Comparison of ENCODE assay signal across 8 mouse cellular contexts in the genomic region with DNA sequence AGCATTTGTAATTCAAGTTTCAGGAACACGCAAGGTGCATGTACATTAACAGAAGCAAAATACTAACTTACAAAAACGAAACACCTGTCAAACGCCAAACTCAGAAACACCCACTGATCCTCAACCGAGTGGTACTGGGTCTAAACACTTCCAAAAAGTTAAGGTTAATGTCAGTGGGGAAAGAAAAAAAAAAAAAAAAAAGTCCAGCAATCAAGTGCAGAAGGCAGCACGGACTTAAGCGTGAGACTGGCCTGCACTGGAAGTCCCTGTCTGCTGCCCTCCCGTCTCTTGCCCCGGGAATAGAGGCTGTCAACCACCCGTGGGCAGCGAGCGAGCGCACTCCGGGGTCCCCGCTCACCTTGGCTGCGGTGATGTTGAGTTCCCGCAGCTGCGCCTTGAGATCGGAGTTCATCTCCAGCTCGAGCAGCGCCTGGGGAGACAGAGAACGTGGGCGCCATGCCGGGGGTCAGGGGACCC. TPM values are rescaled to one million over a fixed set of nuclear protein-coding genes. Genes with fewer than 3 reads are reported as not detected.
DNase-seq lines count a peak whose midpoint lies in the region; ATAC-seq and TF ChIP-seq lines count a peak whose summit lies in the region.

No protein-coding gene starts in this region.

- H3K27ac ChIP-seq in heart, postnatal 0 days (ENCODE audit: low read depth) = peak overlapping the region; percentile 88
- H3K27ac ChIP-seq in hindbrain, embryonic 16.5 days (ENCODE audit: low read depth, low read length) = peak overlapping the region; percentile 83
- peak overlapping the region; percentile 88 for H3K27ac ChIP-seq in midbrain, embryonic 13.5 days

- peak overlapping the region; percentile 97 for H3K9ac ChIP-seq in heart, postnatal 0 days (replicated peaks; ENCODE audit: low read depth, low read length)
- H3K9ac ChIP-seq in hindbrain, embryonic 16.5 days (ENCODE audit: low read depth, low read length) = peak overlapping the region; percentile 83
- peak overlapping the region; percentile 99 for H3K9ac ChIP-seq in midbrain, embryonic 13.5 days (replicated peaks)

- WGBS in heart, postnatal 0 days = 2% methylated on average over 23 of the region's 23 CpGs
- WGBS in hindbrain, embryonic 16.5 days = 2% methylated on average over 22 of the region's 23 CpGs
- WGBS in midbrain, embryonic 13.5 days = 2% methylated on average over 23 of the region's 23 CpGs

- peak; percentile 9; the same call in 1 of the 2 replicates for ATAC-seq in heart, postnatal 0 days (ENCODE audit: insufficient read depth, low read depth)
- ATAC-seq in hindbrain, embryonic 16.5 days = no peak
- ATAC-seq in midbrain, embryonic 13.5 days = no peak; the same call in 1 of the 2 replicates

- no peak for DNase-seq in heart, postnatal 0 days (ENCODE audit: low spot score)
- no peak for DNase-seq in heart, adult 18-20 months
- DNase-seq in adipocyte (ENCODE audit: low spot score) = peak; percentile 26
- DNase-seq in thymus, adult 18-20 months = no peak
- no peak for DNase-seq in right cerebral cortex, adult 2 months (ENCODE audit: low spot score in 2 of 2)
- DNase-seq in adrenal gland, postnatal 14 days = no peak

- peaks cover 43% of the 10 kb centered on the region for H3K36me3 ChIP-seq in heart, postnatal 0 days (replicated peaks; ENCODE audit: control insufficient read depth, insufficient read depth, low read length)
- peaks cover 27% of the 10 kb centered on the region for H3K36me3 ChIP-seq in hindbrain, embryonic 16.5 days (ENCODE audit: control insufficient read depth, insufficient read depth, low read length)
- H3K36me3 ChIP-seq in midbrain, embryonic 13.5 days = peaks cover 44% of the 10 kb centered on the region

- H3K27me3 ChIP-seq in heart, postnatal 0 days (ENCODE audit: control insufficient read depth, insufficient read depth, low read length) = no peaks in the 10 kb centered on the region
- no peaks in the 10 kb centered on the region for H3K27me3 ChIP-seq in hindbrain, embryonic 16.5 days (replicated peaks; ENCODE audit: control insufficient read depth, insufficient read depth, low read length)
- no peaks in the 10 kb centered on the region for H3K27me3 ChIP-seq in midbrain, embryonic 13.5 days

- peaks cover 5% of the 10 kb centered on the region; the same call in 1 of the 2 replicates for H3K4me1 ChIP-seq in heart, postnatal 0 days (ENCODE audit: control insufficient read depth, insufficient read depth)
- peaks cover 16% of the 10 kb centered on the region for H3K4me1 ChIP-seq in hindbrain, embryonic 16.5 days (ENCODE audit: control insufficient read depth, insufficient read depth, low read depth, low read length)
- peaks cover 29% of the 10 kb centered on the region for H3K4me1 ChIP-seq in midbrain, embryonic 13.5 days (replicated peaks)

- no peak for TF ChIP-seq EP300 in heart, postnatal 0 days (IDR thresholded peaks at IDR 0.05; ENCODE audit: low read depth)

- TF ChIP-seq CTCF in heart, postnatal 0 days (IDR thresholded peaks at IDR 0.05; ENCODE audit: low read depth) = no peak

- peak overlapping the region; percentile 70 for H3K4me2 ChIP-seq in heart, postnatal 0 days (ENCODE audit: low read depth, low read length)
- H3K4me2 ChIP-seq in hindbrain, embryonic 16.5 days (ENCODE audit: low read length) = peak overlapping the region; percentile 80
- H3K4me2 ChIP-seq in midbrain, embryonic 13.5 days (replicated peaks) = peak overlapping the region; percentile 76

- H3K9me3 ChIP-seq in heart, postnatal 0 days (replicated peaks; ENCODE audit: control insufficient read depth, low read length) = no peaks in the 10 kb centered on the region
- no peaks in the 10 kb centered on the region for H3K9me3 ChIP-seq in hindbrain, embryonic 16.5 days (ENCODE audit: control insufficient read depth, low read length)
- no peaks in the 10 kb centered on the region for H3K9me3 ChIP-seq in midbrain, embryonic 13.5 days

- peak overlapping the region; percentile 82 for H3K4me3 ChIP-seq in heart, postnatal 0 days (ENCODE audit: low read depth, low read length)
- H3K4me3 ChIP-seq in hindbrain, embryonic 16.5 days (ENCODE audit: low read length) = peak overlapping the region; percentile 62
- H3K4me3 ChIP-seq in midbrain, embryonic 13.5 days (replicated peaks) = peak overlapping the region; percentile 91

RNA-seq across cellular contexts. Expression of gene Rps7, which starts 0.7 kb away (rescaled TPM):
- 684 and 717 TPM in 2 replicates for total RNA-seq in heart, postnatal 0 days (2014; rRNA removed; ENCODE audit: low replicate concordance)
- polyA plus RNA-seq in heart, postnatal 0 days (2015; fragmentation: Nextera tagmentation; extraction: Ambion mirVana) = 419 and 457 TPM in 2 replicates
- 100 to 1,000 TPM; 268 to 303 TPM for total RNA-seq in heart, adult 18-20 months (2021)
- polyA plus RNA-seq in hindbrain, embryonic 16.5 days (2015; fragmentation: Nextera tagmentation; extraction: Ambion mirVana) = 315 and 319 TPM in 2 replicates
- polyA plus RNA-seq in midbrain, embryonic 13.5 days (2015; fragmentation: Nextera tagmentation; extraction: Ambion mirVana) = 507 and 547 TPM in 2 replicates
- total RNA-seq in adrenal gland, postnatal 14 days (2021) = 309 and 416 TPM in 2 replicates

RNA-seq across cellular contexts. Expression of gene Colec11, which starts 11.9 kb away (rescaled TPM):
- 11.2 and 18.4 TPM in 2 replicates for total RNA-seq in heart, postnatal 0 days (2014; rRNA removed; ENCODE audit: low replicate concordance)
- 28.1 and 29.4 TPM in 2 replicates for polyA plus RNA-seq in heart, postnatal 0 days (2015; fragmentation: Nextera tagmentation; extraction: Ambion mirVana)
- 10 to 100 TPM; 14.1 to 15.6 TPM for total RNA-seq in heart, adult 18-20 months (2021)
- polyA plus RNA-seq in hindbrain, embryonic 16.5 days (2015; fragmentation: Nextera tagmentation; extraction: Ambion mirVana) = 1.4 and 1.6 TPM in 2 replicates
- polyA plus RNA-seq in midbrain, embryonic 13.5 days (2015; fragmentation: Nextera tagmentation; extraction: Ambion mirVana) = 0.75 and 1.2 TPM in 2 replicates
- 2.3 and 7.7 TPM in 2 replicates for total RNA-seq in adrenal gland, postnatal 14 days (2021)

RNA-seq across cellular contexts. Expression of gene Rnaseh1, which starts 14.3 kb away (rescaled TPM):
- total RNA-seq in heart, postnatal 0 days (2014; rRNA removed; ENCODE audit: low replicate concordance) = 4.1 and 17.7 TPM in 2 replicates
- 11.6 and 12.6 TPM in 2 replicates for polyA plus RNA-seq in heart, postnatal 0 days (2015; fragmentation: Nextera tagmentation; extraction: Ambion mirVana)
- 1 to 10 TPM; 8.0 to 9.5 TPM for total RNA-seq in heart, adult 18-20 months (2021)
- polyA plus RNA-seq in hindbrain, embryonic 16.5 days (2015; fragmentation: Nextera tagmentation; extraction: Ambion mirVana) = 22.7 and 23.0 TPM in 2 replicates
- polyA plus RNA-seq in midbrain, embryonic 13.5 days (2015; fragmentation: Nextera tagmentation; extraction: Ambion mirVana) = 24.9 and 28.7 TPM in 2 replicates
- 11.8 and 16.9 TPM in 2 replicates for total RNA-seq in adrenal gland, postnatal 14 days (2021)

RNA-seq across cellular contexts. Expression of gene Adi1, which starts 39.9 kb away (rescaled TPM):
- total RNA-seq in heart, postnatal 0 days (2014; rRNA removed; ENCODE audit: low replicate concordance) = 4.4 and 15.8 TPM in 2 replicates
- 37.0 and 38.4 TPM in 2 replicates for polyA plus RNA-seq in heart, postnatal 0 days (2015; fragmentation: Nextera tagmentation; extraction: Ambion mirVana)
- 10 to 100 TPM; 59.5 to 63.5 TPM for total RNA-seq in heart, adult 18-20 months (2021)
- polyA plus RNA-seq in hindbrain, embryonic 16.5 days (2015; fragmentation: Nextera tagmentation; extraction: Ambion mirVana) = 28.6 and 32.1 TPM in 2 replicates
- 27.0 and 29.1 TPM in 2 replicates for polyA plus RNA-seq in midbrain, embryonic 13.5 days (2015; fragmentation: Nextera tagmentation; extraction: Ambion mirVana)
- total RNA-seq in adrenal gland, postnatal 14 days (2021) = 50.8 and 60.3 TPM in 2 replicates

RNA-seq across cellular contexts. Expression of gene Allc, which starts 52.8 kb away (rescaled TPM):
- total RNA-seq in heart, postnatal 0 days (2014; rRNA removed; ENCODE audit: low replicate concordance) = not detected in 2 replicates
- not detected in 2 replicates for polyA plus RNA-seq in heart, postnatal 0 days (2015; fragmentation: Nextera tagmentation; extraction: Ambion mirVana)
- total RNA-seq in heart, adult 18-20 months (2021) = not detected
- polyA plus RNA-seq in hindbrain, embryonic 16.5 days (2015; fragmentation: Nextera tagmentation; extraction: Ambion mirVana) = 0.15 TPM in 2 replicates
- polyA plus RNA-seq in midbrain, embryonic 13.5 days (2015; fragmentation: Nextera tagmentation; extraction: Ambion mirVana) = 0.13 TPM in 1 of 2 replicates, not detected in the other
- not detected in 2 replicates for total RNA-seq in adrenal gland, postnatal 14 days (2021)
